Mouse (Mus musculus) embryonic fibroblast, embryonic 13.5 days (primary cell): ENCODE measurements around the gene Krtap4-1. TPM values are rescaled to one million over a fixed set of nuclear protein-coding genes. Genes with fewer than 3 reads are reported as not detected.

Source experiments
- H3K27ac ChIP-seq: 2 replicates; pipeline ENCODE4 v1.5.1; 2012; ENCODE audit warnings: low read length, control low read depth, inconsistent platforms; ENCODE audit not compliant: insufficient read depth
- H3K4me1 ChIP-seq: 2 replicates; pipeline ENCODE4 v1.6.1; 2011; ENCODE audit warnings: low read length; ENCODE audit not compliant: control insufficient read depth, insufficient read depth
- H3K4me3 ChIP-seq: 2 replicates; pipeline ENCODE4 v1.5.1; 2011; ENCODE audit warnings: mild to moderate bottlenecking, control low read depth, low read length; ENCODE audit not compliant: insufficient read depth
- CTCF ChIP-seq: IDR thresholded peaks from 2 replicates; pipeline ENCODE4 v1.5.1; 2011; ENCODE audit warnings: mild to moderate bottlenecking, control low read depth, low read length, moderate library complexity, borderline replicate concordance; ENCODE audit not compliant: insufficient read depth
- POLR2A ChIP-seq: IDR thresholded peaks from 2 replicates; pipeline ENCODE4 v1.6.1; 2011; ENCODE audit warnings: low read depth, mild to moderate bottlenecking, control low read depth, low read length, moderate library complexity
- polyA plus RNA-seq: library from polyadenylated mRNA; stranded (reverse); fragments of >200 nt; gene quantifications from 2 replicates; pipeline ENCODE4 v1.2.4, GENCODE M21; 2011; ENCODE audit warnings: low read depth; ENCODE audit not compliant: missing spikeins, insufficient read length

Gene Krtap4-1
- polyA plus RNA-seq, 1 experiment, result not detected

- TF ChIP-seq POLR2A, result no peak
- no peak for TF ChIP-seq CTCF
- H3K27ac ChIP-seq, result no peak within 1 kb of the TSS
- no peak within 1 kb of the TSS for H3K4me3 ChIP-seq
- peaks cover 7% of the 10 kb centered on the region for H3K4me1 ChIP-seq
Observed at GRCm38 (mm10) chr11:99590981-99591380, 37.1 kb downstream of the Krtap4-1 start, which contains the start of gene Krtap1-3. TSS of gene Krtap1-3 (minus strand) at chr11:99591339.

- H3K4me1 ChIP-seq, result peaks cover 9% of the 10 kb centered on the region
- no peak overlapping the region for H3K27ac ChIP-seq
- no peak overlapping the region for H3K4me3 ChIP-seq
- no peak for TF ChIP-seq CTCF
- TF ChIP-seq POLR2A, result no peak
Observed at GRCm38 (mm10) chr11:99585096-99585495, 42.9 kb downstream of the Krtap4-1 start.

GRCm38 (mm10) chr11:99583245-99583704 lies 44.8 kb downstream of the Krtap4-1 start, which contains the start of gene Krtap1-4:
TSS of gene Krtap1-4 (minus strand) at chr11:99583654.
- H3K4me3 ChIP-seq, result no peak within 1 kb of the TSS
- TF ChIP-seq POLR2A (no peak), CTCF (no peak)
- no peak within 1 kb of the TSS for H3K27ac ChIP-seq
- peaks cover 9% of the 10 kb centered on the region for H3K4me1 ChIP-seq

GRCm38 (mm10) chr11:99581564-99581963 lies 46.5 kb downstream of the Krtap4-1 start:
- H3K4me1 ChIP-seq, result peaks cover 4% of the 10 kb centered on the region
- H3K4me3 ChIP-seq, result no peak overlapping the region
- no peak for TF ChIP-seq CTCF
- TF ChIP-seq POLR2A, result no peak

GRCm38 (mm10) chr11:99581051-99581450 lies 47.0 kb downstream of the Krtap4-1 start:
- peaks cover 4% of the 10 kb centered on the region for H3K4me1 ChIP-seq
- TF ChIP-seq POLR2A, result no peak
- no peak for TF ChIP-seq CTCF
- H3K4me3 ChIP-seq, result no peak overlapping the region
- H3K27ac ChIP-seq, result peak overlapping the region; percentile 98

More at GRCm38 (mm10) chr11:99581564-99581963, 46.5 kb downstream of the Krtap4-1 start:
- peak overlapping the region; percentile 98 for H3K27ac ChIP-seq

- TF ChIP-seq POLR2A (no peak), CTCF (no peak)
- H3K4me3 ChIP-seq, result no peak within 1 kb of the TSS
- peaks cover 4% of the 10 kb centered on the region for H3K4me1 ChIP-seq
- H3K27ac ChIP-seq, result peak within 1 kb of the TSS; percentile 98
Observed at GRCm38 (mm10) chr11:99580636-99581035, 47.4 kb downstream of the Krtap4-1 start, which contains the start of gene Krtap1-5. TSS of gene Krtap1-5 (minus strand) at chr11:99581016.

Other genes with a start within 250 kb of the Krtap4-1 start
- gene Krt10, start 238.9 kb downstream of the Krtap4-1 start, polyA plus RNA-seq, result 4.0 and 4.5 TPM in 2 replicates
- not detected in 2 replicates for gene Krt12, start 206.0 kb downstream of the Krtap4-1 start, polyA plus RNA-seq
- 1.7 and 3.9 TPM in 2 replicates for gene Krt20, start 190.1 kb downstream of the Krtap4-1 start, polyA plus RNA-seq
- not detected in 2 replicates for gene Krt23, start 135.1 kb downstream of the Krtap4-1 start, polyA plus RNA-seq
- not detected in 2 replicates for gene Krt39, start 106.9 kb downstream of the Krtap4-1 start, polyA plus RNA-seq
- not detected in 2 replicates for gene Krt40, start 85.1 kb downstream of the Krtap4-1 start, polyA plus RNA-seq
- gene Krtap3-3, start 77.4 kb downstream of the Krtap4-1 start, polyA plus RNA-seq, result not detected in 2 replicates
- not detected in 2 replicates for gene Krtap3-2, start 71.4 kb downstream of the Krtap4-1 start, polyA plus RNA-seq
- not detected in 2 replicates for gene Gm11939, start 68.8 kb downstream of the Krtap4-1 start, polyA plus RNA-seq
- not detected in 2 replicates for gene Krtap3-1, start 61.6 kb downstream of the Krtap4-1 start, polyA plus RNA-seq
- not detected in 2 replicates for gene Krtap1-5, start 47.2 kb downstream of the Krtap4-1 start, polyA plus RNA-seq
- gene Krtap1-4, start 44.6 kb downstream of the Krtap4-1 start, polyA plus RNA-seq, result not detected in 2 replicates
- gene Krtap1-3, start 36.9 kb downstream of the Krtap4-1 start, polyA plus RNA-seq, result not detected in 2 replicates
- gene Krtap9-3, start 30.1 kb downstream of the Krtap4-1 start, polyA plus RNA-seq, result not detected in 2 replicates
- gene Gm11938, start 24.9 kb downstream of the Krtap4-1 start, polyA plus RNA-seq, result not detected in 2 replicates
- not detected in 2 replicates for gene Gm11937, start 18.0 kb downstream of the Krtap4-1 start, polyA plus RNA-seq
- not detected in 2 replicates for gene Krtap2-4, start 13.4 kb downstream of the Krtap4-1 start, polyA plus RNA-seq
- gene Gm11562, start 7.8 kb downstream of the Krtap4-1 start, polyA plus RNA-seq, result not detected in 2 replicates
- gene Krtap4-2, start 6.8 kb upstream of the Krtap4-1 start, polyA plus RNA-seq, result not detected in 2 replicates
- not detected in 2 replicates for gene Krtap4-7, start 15.9 kb upstream of the Krtap4-1 start, polyA plus RNA-seq
- not detected in 2 replicates for gene Gm11555, start 22.0 kb upstream of the Krtap4-1 start, polyA plus RNA-seq
- gene Gm11563, start 30.7 kb upstream of the Krtap4-1 start, polyA plus RNA-seq, result not detected in 2 replicates
- not detected in 2 replicates for gene Krtap4-6, start 37.7 kb upstream of the Krtap4-1 start, polyA plus RNA-seq
- not detected in 2 replicates for gene Gm14190, start 62.5 kb upstream of the Krtap4-1 start, polyA plus RNA-seq
- gene Gm14180, start 106.1 kb upstream of the Krtap4-1 start, polyA plus RNA-seq, result not detected in 2 replicates
- not detected in 2 replicates for gene Gm11595, start 144.7 kb upstream of the Krtap4-1 start, polyA plus RNA-seq
- gene Krtap4-8, start 152.5 kb upstream of the Krtap4-1 start, polyA plus RNA-seq, result not detected in 2 replicates
- gene Krtap4-9, start 157.0 kb upstream of the Krtap4-1 start, polyA plus RNA-seq, result not detected in 2 replicates
- not detected in 2 replicates for gene Gm11596, start 165.2 kb upstream of the Krtap4-1 start, polyA plus RNA-seq
- gene Gm11569, start 170.7 kb upstream of the Krtap4-1 start, polyA plus RNA-seq, result not detected in 2 replicates
- not detected in 2 replicates for gene Gm11554, start 176.2 kb upstream of the Krtap4-1 start, polyA plus RNA-seq
- gene Krtap4-13, start 181.7 kb upstream of the Krtap4-1 start, polyA plus RNA-seq, result not detected in 2 replicates
- not detected in 2 replicates for gene Gm11564, start 187.4 kb upstream of the Krtap4-1 start, polyA plus RNA-seq
- not detected in 2 replicates for gene 2300003K06Rik, start 209.8 kb upstream of the Krtap4-1 start, polyA plus RNA-seq
- gene Krtap4-16, start 223.4 kb upstream of the Krtap4-1 start, polyA plus RNA-seq, result not detected in 2 replicates
- not detected in 2 replicates for gene Gm11568, start 229.7 kb upstream of the Krtap4-1 start, polyA plus RNA-seq
- not detected in 2 replicates for gene Gm11559, start 236.2 kb upstream of the Krtap4-1 start, polyA plus RNA-seq
- not detected in 2 replicates for gene Krtap9-1, start 245.2 kb upstream of the Krtap4-1 start, polyA plus RNA-seq